Mouse (Mus musculus): ENCODE measurements around the gene D630039A03Rik. TPM values are rescaled to one million over a fixed set of nuclear protein-coding genes. Genes with fewer than 3 reads are reported as not detected.

Gene D630039A03Rik
- polyA plus RNA-seq, 1 experiment from 2014 or later: 0.20 TPM

DNA sequence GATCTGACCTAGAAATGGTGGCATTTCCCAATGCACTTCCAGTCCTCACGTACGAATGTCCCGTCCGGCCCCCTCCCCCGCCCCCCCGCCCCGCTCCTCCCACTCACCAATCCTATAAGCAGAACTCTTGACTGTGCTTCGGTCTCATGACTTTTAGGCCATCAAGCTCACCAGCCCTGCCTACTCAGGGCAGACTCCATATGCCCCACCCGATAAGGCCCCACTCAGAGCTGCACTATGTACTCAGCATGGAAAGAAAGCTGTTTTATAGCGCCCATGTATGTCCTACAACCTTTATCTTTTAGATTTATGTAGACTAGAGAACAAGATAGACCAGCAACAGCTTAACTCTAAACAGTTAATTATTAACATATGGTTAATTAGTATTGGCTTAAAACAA lies 30.9 kb upstream of the D630039A03Rik start:
- Histone ChIP-seq H3K4me1 (ENCODE audit: control insufficient read depth in 2 of 2, insufficient read depth in 2 of 2, low read length in 2 of 2) (no peaks in the 10 kb centered on the region), H3K36me3 (ENCODE audit: control insufficient read depth, insufficient read depth, low read length) (peaks cover 95% of the 10 kb centered on the region), H3K4me2 (ENCODE audit: low read length) (no peak overlapping the region), H3K27ac (replicated peaks in 1 of 2; ENCODE audit: control insufficient read depth in 1 of 2, insufficient read depth in 1 of 2, low read depth in 2 of 2, low read length in 2 of 2) (no peak overlapping the region), H3K9me3 (ENCODE audit: control insufficient read depth, low read length) (0 out of 2 replicates have a peak, but pooled peaks cover 4% of the 10 kb centered on the region), H3K9ac (ENCODE audit: low read length) (no peak overlapping the region), H3K4me3 (ENCODE audit: control insufficient read depth in 1 of 2, insufficient read depth in 1 of 2, low read depth in 1 of 2, low read length in 2 of 2) (no peak overlapping the region), H3K27me3 (ENCODE audit: control insufficient read depth, insufficient read depth, low read length) (no peaks in the 10 kb centered on the region)
- WGBS: 80% methylated on average over 10 of the region's 10 CpGs
- no peak for ATAC-seq (ENCODE audit: insufficient number of reproducible peaks, insufficient read depth, low FRiP score, low read depth)

DNA sequence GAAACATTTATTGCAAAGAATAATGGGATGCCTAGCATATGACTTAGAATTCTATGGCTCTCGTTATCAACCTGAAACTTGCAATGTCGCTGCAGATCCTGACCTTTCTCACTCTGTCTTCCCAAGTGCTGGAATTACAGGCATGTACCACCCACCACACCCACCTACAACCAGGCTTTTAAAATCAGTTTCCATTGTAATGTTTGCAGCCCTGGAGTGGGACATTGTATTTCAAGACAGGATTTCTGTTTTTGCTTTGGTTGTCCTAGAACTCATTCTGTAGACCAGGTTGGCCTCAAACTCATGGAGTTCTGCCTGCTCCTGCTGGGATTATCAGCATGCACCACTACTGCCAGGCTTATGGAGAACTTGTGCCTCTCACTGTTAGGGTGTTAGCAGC lies 26.8 kb upstream of the D630039A03Rik start:
- H3K9ac ChIP-seq (ENCODE audit: low read length): no peak overlapping the region
- H3K36me3 ChIP-seq (ENCODE audit: control insufficient read depth, insufficient read depth, low read length): peaks cover 55% of the 10 kb centered on the region
- no peak overlapping the region for H3K27ac ChIP-seq (replicated peaks in 1 of 2; ENCODE audit: control insufficient read depth in 1 of 2, insufficient read depth in 1 of 2, low read depth in 2 of 2, low read length in 2 of 2)
- WGBS: 82% methylated on average over 2 of the region's 2 CpGs
- no peak overlapping the region for H3K4me3 ChIP-seq (ENCODE audit: control insufficient read depth in 1 of 2, insufficient read depth in 1 of 2, low read depth in 1 of 2, low read length in 2 of 2)
- no peaks in the 10 kb centered on the region for H3K27me3 ChIP-seq (ENCODE audit: control insufficient read depth, insufficient read depth, low read length)
- no peak overlapping the region for H3K4me2 ChIP-seq (ENCODE audit: low read length)
- H3K4me1 ChIP-seq (ENCODE audit: control insufficient read depth in 2 of 2, insufficient read depth in 2 of 2, low read length in 2 of 2): no peaks in the 10 kb centered on the region
- ATAC-seq (ENCODE audit: insufficient number of reproducible peaks, insufficient read depth, low FRiP score, low read depth): no peak
- no peaks in the 10 kb centered on the region for H3K9me3 ChIP-seq (ENCODE audit: control insufficient read depth, low read length)

GRCm38 (mm10) chr4:57940631-57941030 lies 24.5 kb upstream of the D630039A03Rik start:
- Histone ChIP-seq H3K4me2 (ENCODE audit: low read length) (no peak overlapping the region), H3K4me1 (ENCODE audit: control insufficient read depth in 2 of 2, insufficient read depth in 2 of 2, low read length in 2 of 2) (no peaks in the 10 kb centered on the region), H3K27me3 (ENCODE audit: control insufficient read depth, insufficient read depth, low read length) (no peaks in the 10 kb centered on the region), H3K27ac (replicated peaks in 1 of 2; ENCODE audit: control insufficient read depth in 1 of 2, insufficient read depth in 1 of 2, low read depth in 2 of 2, low read length in 2 of 2) (no peak overlapping the region), H3K9ac (ENCODE audit: low read length) (no peak overlapping the region), H3K9me3 (ENCODE audit: control insufficient read depth, low read length) (no peaks in the 10 kb centered on the region), H3K4me3 (ENCODE audit: control insufficient read depth in 1 of 2, insufficient read depth in 1 of 2, low read depth in 1 of 2, low read length in 2 of 2) (no peak overlapping the region), H3K36me3 (ENCODE audit: control insufficient read depth, insufficient read depth, low read length) (peaks cover 34% of the 10 kb centered on the region)
- ATAC-seq (ENCODE audit: insufficient number of reproducible peaks, insufficient read depth, low FRiP score, low read depth): no peak
- 55% methylated on average over 4 of the region's 4 CpGs for WGBS

- Histone ChIP-seq H3K27me3 (ENCODE audit: control insufficient read depth, insufficient read depth, low read length) (no peaks in the 10 kb centered on the region), H3K4me3 (ENCODE audit: control insufficient read depth in 1 of 2, insufficient read depth in 1 of 2, low read depth in 1 of 2, low read length in 2 of 2) (no peak overlapping the region), H3K4me2 (ENCODE audit: low read length) (no peak overlapping the region), H3K27ac (replicated peaks in 1 of 2; ENCODE audit: control insufficient read depth in 1 of 2, insufficient read depth in 1 of 2, low read depth in 2 of 2, low read length in 2 of 2) (no peak overlapping the region), H3K36me3 (ENCODE audit: control insufficient read depth, insufficient read depth, low read length) (peaks cover under 1% of the 10 kb centered on the region; the same call in 1 of the 2 replicates), H3K9ac (ENCODE audit: low read length) (no peak overlapping the region), H3K9me3 (ENCODE audit: control insufficient read depth, low read length) (no peaks in the 10 kb centered on the region), H3K4me1 (ENCODE audit: control insufficient read depth in 2 of 2, insufficient read depth in 2 of 2, low read length in 2 of 2) (no peaks in the 10 kb centered on the region)
- 82% methylated on average over 6 of the region's 6 CpGs for WGBS
- no peak for ATAC-seq (ENCODE audit: insufficient number of reproducible peaks, insufficient read depth, low FRiP score, low read depth)
These were observed 21.2 kb upstream of the D630039A03Rik start for GRCm38 (mm10) chr4:57937292-57937691.

- Histone ChIP-seq H3K9me3 (ENCODE audit: control insufficient read depth, low read length) (no peaks in the 10 kb centered on the region), H3K9ac (ENCODE audit: low read length) (no peak overlapping the region), H3K4me1 (ENCODE audit: control insufficient read depth in 2 of 2, insufficient read depth in 2 of 2, low read length in 2 of 2) (no peaks in the 10 kb centered on the region), H3K27me3 (ENCODE audit: control insufficient read depth, insufficient read depth, low read length) (no peaks in the 10 kb centered on the region), H3K27ac (replicated peaks in 1 of 2; ENCODE audit: control insufficient read depth in 1 of 2, insufficient read depth in 1 of 2, low read depth in 2 of 2, low read length in 2 of 2) (no peak overlapping the region), H3K4me2 (ENCODE audit: low read length) (no peak overlapping the region), H3K36me3 (ENCODE audit: control insufficient read depth, insufficient read depth, low read length) (no peaks in the 10 kb centered on the region), H3K4me3 (ENCODE audit: control insufficient read depth in 1 of 2, insufficient read depth in 1 of 2, low read depth in 1 of 2, low read length in 2 of 2) (no peak overlapping the region)
- 65% methylated on average over 5 of the region's 5 CpGs for WGBS
- ATAC-seq (ENCODE audit: insufficient number of reproducible peaks, insufficient read depth, low FRiP score, low read depth): no peak
These were observed 18.1 kb upstream of the D630039A03Rik start for GRCm38 (mm10) chr4:57934181-57934580.

DNA sequence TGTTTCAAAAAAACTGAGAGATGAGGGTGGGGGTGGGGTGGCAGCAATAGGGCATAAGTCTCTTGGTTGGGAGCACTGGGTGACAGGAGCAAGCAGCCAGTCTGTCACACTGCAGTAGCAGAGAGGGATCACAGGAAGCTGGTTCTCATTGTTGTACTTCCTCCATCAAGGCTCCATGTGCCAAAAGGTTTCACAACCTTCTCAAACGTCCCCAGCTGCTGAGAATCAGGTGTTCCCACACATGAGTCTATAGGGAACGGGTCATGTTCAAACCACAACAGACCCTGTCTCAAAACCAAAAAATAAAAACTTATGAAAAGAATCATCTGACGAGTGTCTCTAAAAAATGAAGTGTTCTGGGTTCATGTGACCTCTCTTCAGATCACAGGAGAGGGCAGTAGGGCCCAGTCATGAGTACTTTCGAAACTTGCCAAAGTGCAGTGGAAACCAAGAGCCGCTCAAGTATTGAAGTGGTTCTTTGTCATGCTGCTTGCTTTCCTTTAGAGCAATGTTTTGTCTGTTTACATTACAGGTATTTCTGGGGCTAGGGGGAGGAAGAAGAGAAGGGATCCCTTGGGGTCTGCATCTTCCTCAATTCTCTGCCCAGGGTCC lies 14.6 kb upstream of the D630039A03Rik start:
- Histone ChIP-seq H3K36me3 (ENCODE audit: control insufficient read depth, insufficient read depth, low read length) (no peaks in the 10 kb centered on the region), H3K4me1 (ENCODE audit: control insufficient read depth in 2 of 2, insufficient read depth in 2 of 2, low read length in 2 of 2) (no peaks in the 10 kb centered on the region), H3K4me3 (ENCODE audit: control insufficient read depth in 1 of 2, insufficient read depth in 1 of 2, low read depth in 1 of 2, low read length in 2 of 2) (no peak overlapping the region), H3K27ac (replicated peaks in 1 of 2; ENCODE audit: control insufficient read depth in 1 of 2, insufficient read depth in 1 of 2, low read depth in 2 of 2, low read length in 2 of 2) (no peak overlapping the region), H3K9me3 (ENCODE audit: control insufficient read depth, low read length) (no peaks in the 10 kb centered on the region), H3K9ac (ENCODE audit: low read length) (no peak overlapping the region), H3K4me2 (ENCODE audit: low read length) (no peak overlapping the region), H3K27me3 (ENCODE audit: control insufficient read depth, insufficient read depth, low read length) (no peaks in the 10 kb centered on the region)
- 67% methylated on average over 5 of the region's 5 CpGs for WGBS
- ATAC-seq (ENCODE audit: insufficient number of reproducible peaks, insufficient read depth, low FRiP score, low read depth): no peak

- H3K4me1 ChIP-seq (ENCODE audit: control insufficient read depth in 2 of 2, insufficient read depth in 2 of 2, low read length in 2 of 2): no peaks in the 10 kb centered on the region
- 17% methylated on average over 3 of the region's 3 CpGs for WGBS
- H3K4me2 ChIP-seq (ENCODE audit: low read length): no peak overlapping the region
- no peak overlapping the region for H3K27ac ChIP-seq (replicated peaks in 1 of 2; ENCODE audit: control insufficient read depth in 1 of 2, insufficient read depth in 1 of 2, low read depth in 2 of 2, low read length in 2 of 2)
- no peaks in the 10 kb centered on the region for H3K9me3 ChIP-seq (ENCODE audit: control insufficient read depth, low read length)
- H3K27me3 ChIP-seq (ENCODE audit: control insufficient read depth, insufficient read depth, low read length): no peaks in the 10 kb centered on the region
- ATAC-seq (ENCODE audit: insufficient number of reproducible peaks, insufficient read depth, low FRiP score, low read depth): 0 out of 2 replicates have a peak, but pooled peaks have one; percentile 54
- H3K9ac ChIP-seq (ENCODE audit: low read length): no peak overlapping the region
- H3K36me3 ChIP-seq (ENCODE audit: control insufficient read depth, insufficient read depth, low read length): no peaks in the 10 kb centered on the region
- H3K4me3 ChIP-seq (ENCODE audit: control insufficient read depth in 1 of 2, insufficient read depth in 1 of 2, low read depth in 1 of 2, low read length in 2 of 2): no peak overlapping the region
These were observed 11.5 kb upstream of the D630039A03Rik start for GRCm38 (mm10) chr4:57927464-57928205.

All from heart, embryonic 14.5 days (tissue).